Mouse (Mus musculus): Measurements from ENCODE around the gene Taldo1. TPM values are rescaled to one million over a fixed set of nuclear protein-coding genes. Genes with fewer than 3 reads are reported as not detected.

Gene Taldo1
- polyA plus RNA-seq, 1 experiment = 259 TPM

DNA sequence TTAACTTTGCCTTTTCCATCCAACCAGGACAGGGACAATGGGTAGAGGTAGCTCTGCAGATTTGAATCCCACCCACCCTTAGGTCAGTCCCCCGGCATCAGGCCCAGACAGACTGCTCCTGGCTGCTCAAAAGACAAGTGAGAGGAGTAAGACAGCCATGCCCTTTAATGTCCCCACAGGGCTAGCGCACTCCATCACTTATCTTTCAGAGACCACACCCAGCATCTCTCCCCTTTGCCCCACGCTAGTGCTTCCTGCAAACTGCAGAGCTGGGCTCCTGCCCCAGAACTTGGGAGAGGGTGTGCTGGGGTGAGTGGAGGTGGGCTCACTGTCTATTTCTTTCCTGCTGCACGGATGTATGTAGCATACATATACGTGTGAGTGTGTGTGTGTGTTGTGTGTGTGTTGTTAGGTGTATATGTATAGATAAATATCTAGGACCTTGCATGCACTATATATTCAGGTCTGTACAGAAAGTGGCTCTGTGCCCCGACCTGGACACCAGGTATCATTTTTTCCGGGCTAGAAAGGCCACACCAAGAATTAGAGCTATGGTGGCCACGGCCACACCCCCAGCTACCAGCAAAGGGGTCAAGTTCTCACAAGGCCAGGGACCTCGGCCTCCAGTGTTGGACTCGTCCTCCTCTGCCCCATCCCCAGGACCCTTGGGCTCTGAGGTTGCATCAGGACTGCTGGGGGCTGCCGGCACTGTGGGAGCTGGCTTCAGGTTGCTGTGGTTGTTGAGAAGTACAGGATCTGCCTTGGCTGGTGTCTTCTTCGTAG, 35.1 kb downstream of the Taldo1 start:
- no peak for TF ChIP-seq TCF3 (IDR thresholded peaks at IDR 0.05; ENCODE audit: insufficient read length, low read depth)
- TF ChIP-seq CEBPB (IDR thresholded peaks at IDR 0.05; ENCODE audit: insufficient read depth, poor library complexity, severe bottlenecking) = no peak
- TF ChIP-seq MYOD1 (IDR thresholded peaks at IDR 0.05; ENCODE audit: control insufficient read depth in 1 of 3, insufficient read length in 2 of 3, low read depth in 2 of 3) = no peak
- TF ChIP-seq USF1 (IDR thresholded peaks at IDR 0.05; ENCODE audit: low read depth) = no peak
- no peak for TF ChIP-seq REST (IDR thresholded peaks at IDR 0.05; ENCODE audit: insufficient read depth, insufficient read length)
- TF ChIP-seq TCF12 (IDR thresholded peaks at IDR 0.05; ENCODE audit: insufficient read depth, poor library complexity, severe bottlenecking) = no peak
- TF ChIP-seq MYOG (IDR thresholded peaks at IDR 0.05; ENCODE audit: control insufficient read depth in 1 of 3, insufficient read depth in 1 of 3, insufficient read length in 2 of 3, low read depth in 2 of 3) = no peak
- TF ChIP-seq SRF (IDR thresholded peaks at IDR 0.05; ENCODE audit: control insufficient read depth, insufficient read length, low read depth) = no peak
- TF ChIP-seq POLR2A (IDR thresholded peaks at IDR 0.05; ENCODE audit: insufficient read length, low read depth) = no peak
- TF ChIP-seq POLR2AphosphoS2 (IDR thresholded peaks at IDR 0.05; ENCODE audit: insufficient read length, low read depth) = no peak
- no peak for TF ChIP-seq MAX (IDR thresholded peaks at IDR 0.05; ENCODE audit: low read depth)
- Histone ChIP-seq H3K36me3 (ENCODE audit: control insufficient read depth, insufficient read depth) (no peaks in the 10 kb centered on the region), H3K79me2 (ENCODE audit: control insufficient read depth, insufficient read depth) (no peaks in the 10 kb centered on the region), H3K4me3 (no peak overlapping the region), H3ac (ENCODE audit: control insufficient read depth, insufficient read length) (no peak overlapping the region), H3K27me3 (ENCODE audit: control insufficient read depth, insufficient read depth, insufficient read length) (no peaks in the 10 kb centered on the region), H3K4me2 (ENCODE audit: low read depth) (no peak overlapping the region)

DNA sequence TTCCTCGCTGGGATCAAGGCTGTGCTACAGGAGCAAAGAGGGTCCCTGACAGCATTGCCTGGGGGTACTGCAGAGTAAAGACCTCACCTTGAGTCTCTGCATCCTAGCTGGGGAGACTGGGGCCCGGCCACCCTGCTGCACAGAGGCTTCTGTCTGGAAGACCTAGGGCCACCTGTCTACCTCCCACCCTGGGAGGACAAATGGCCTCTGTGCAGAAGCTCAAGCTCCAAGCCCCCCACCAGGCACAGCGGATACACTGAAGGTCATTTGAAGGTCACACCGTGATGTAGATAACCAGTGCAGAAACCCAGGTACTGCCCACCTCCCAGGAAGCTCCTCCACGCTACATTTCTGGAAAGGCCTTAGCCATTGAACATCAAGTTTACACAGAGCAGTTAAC, 36.7 kb downstream of the Taldo1 start:
- no peak for TF ChIP-seq TCF3 (IDR thresholded peaks at IDR 0.05; ENCODE audit: insufficient read length, low read depth)
- TF ChIP-seq SRF (IDR thresholded peaks at IDR 0.05; ENCODE audit: control insufficient read depth, insufficient read length, low read depth) = no peak
- no peak for TF ChIP-seq REST (IDR thresholded peaks at IDR 0.05; ENCODE audit: insufficient read depth, insufficient read length)
- no peak for TF ChIP-seq E2F4 (IDR thresholded peaks at IDR 0.05; ENCODE audit: insufficient read depth)
- no peak for TF ChIP-seq USF1 (IDR thresholded peaks at IDR 0.05; ENCODE audit: low read depth)
- no peak for TF ChIP-seq POLR2A (IDR thresholded peaks at IDR 0.05; ENCODE audit: insufficient read length, low read depth)
- no peak for TF ChIP-seq MYOD1 (IDR thresholded peaks at IDR 0.05; ENCODE audit: control insufficient read depth in 1 of 3, insufficient read length in 2 of 3, low read depth in 2 of 3)
- TF ChIP-seq MAX (IDR thresholded peaks at IDR 0.05; ENCODE audit: low read depth) = no peak
- TF ChIP-seq POLR2AphosphoS2 (IDR thresholded peaks at IDR 0.05; ENCODE audit: insufficient read length, low read depth) = no peak
- no peak for TF ChIP-seq MYOG (IDR thresholded peaks at IDR 0.05; ENCODE audit: control insufficient read depth in 1 of 3, insufficient read depth in 1 of 3, insufficient read length in 2 of 3, low read depth in 2 of 3)
- no peak for TF ChIP-seq CEBPB (IDR thresholded peaks at IDR 0.05; ENCODE audit: insufficient read depth, poor library complexity, severe bottlenecking)
- no peak for TF ChIP-seq TCF12 (IDR thresholded peaks at IDR 0.05; ENCODE audit: insufficient read depth, poor library complexity, severe bottlenecking)
- H3K27me3 ChIP-seq (ENCODE audit: control insufficient read depth, insufficient read depth, insufficient read length) = no peaks in the 10 kb centered on the region
- H3K79me2 ChIP-seq (ENCODE audit: control insufficient read depth, insufficient read depth) = no peaks in the 10 kb centered on the region
- no peak overlapping the region for H3K4me2 ChIP-seq (ENCODE audit: low read depth)
- no peaks in the 10 kb centered on the region for H3K36me3 ChIP-seq (ENCODE audit: control insufficient read depth, insufficient read depth)
- no peak overlapping the region for H3K4me3 ChIP-seq
- H3ac ChIP-seq (ENCODE audit: control insufficient read depth, insufficient read length) = no peak overlapping the region

DNA sequence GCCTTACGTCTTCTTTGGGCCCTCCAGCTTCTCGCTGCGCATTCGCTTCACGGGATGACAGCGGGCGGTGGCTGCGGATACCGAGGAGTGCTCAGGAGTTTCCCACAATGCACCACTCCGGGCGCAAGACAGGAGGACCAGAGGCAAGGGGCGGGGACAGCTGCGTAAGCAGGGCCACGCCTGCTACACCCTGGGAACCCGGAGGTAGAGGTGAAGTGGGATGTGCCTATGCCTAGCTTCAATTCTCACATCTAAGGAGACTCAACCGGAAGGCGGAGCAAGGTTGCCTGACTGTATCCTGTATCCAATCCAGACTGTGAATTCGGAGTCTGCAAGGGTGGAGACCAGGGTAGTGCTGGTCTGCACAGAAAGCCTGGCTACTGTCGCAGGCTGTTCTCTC, 37.3 kb downstream of the Taldo1 start, which contains the start of gene Cend1:
Gene Cend1, minus strand, starts transcription at position 182 of the 400 bp plus-strand sequence.
- Histone ChIP-seq H3K27me3 (ENCODE audit: control insufficient read depth, insufficient read depth, insufficient read length) (no peaks in the 10 kb centered on the region), H3K79me2 (ENCODE audit: control insufficient read depth, insufficient read depth) (no peaks in the 10 kb centered on the region), H3K4me3 (no peak within 1 kb of the TSS), H3ac (ENCODE audit: control insufficient read depth, insufficient read length) (no peak within 1 kb of the TSS), H3K4me2 (ENCODE audit: low read depth) (no peak within 1 kb of the TSS), H3K36me3 (ENCODE audit: control insufficient read depth, insufficient read depth) (no peaks in the 10 kb centered on the region)
- peak; percentile 22 for TF ChIP-seq POLR2AphosphoS2 (IDR thresholded peaks at IDR 0.05; ENCODE audit: insufficient read length, low read depth)
- TF ChIP-seq REST (IDR thresholded peaks at IDR 0.05; ENCODE audit: insufficient read depth, insufficient read length) = no peak
- TF ChIP-seq MYOG (IDR thresholded peaks at IDR 0.05; ENCODE audit: control insufficient read depth in 1 of 3, insufficient read depth in 1 of 3, insufficient read length in 2 of 3, low read depth in 2 of 3) = no peak

DNA sequence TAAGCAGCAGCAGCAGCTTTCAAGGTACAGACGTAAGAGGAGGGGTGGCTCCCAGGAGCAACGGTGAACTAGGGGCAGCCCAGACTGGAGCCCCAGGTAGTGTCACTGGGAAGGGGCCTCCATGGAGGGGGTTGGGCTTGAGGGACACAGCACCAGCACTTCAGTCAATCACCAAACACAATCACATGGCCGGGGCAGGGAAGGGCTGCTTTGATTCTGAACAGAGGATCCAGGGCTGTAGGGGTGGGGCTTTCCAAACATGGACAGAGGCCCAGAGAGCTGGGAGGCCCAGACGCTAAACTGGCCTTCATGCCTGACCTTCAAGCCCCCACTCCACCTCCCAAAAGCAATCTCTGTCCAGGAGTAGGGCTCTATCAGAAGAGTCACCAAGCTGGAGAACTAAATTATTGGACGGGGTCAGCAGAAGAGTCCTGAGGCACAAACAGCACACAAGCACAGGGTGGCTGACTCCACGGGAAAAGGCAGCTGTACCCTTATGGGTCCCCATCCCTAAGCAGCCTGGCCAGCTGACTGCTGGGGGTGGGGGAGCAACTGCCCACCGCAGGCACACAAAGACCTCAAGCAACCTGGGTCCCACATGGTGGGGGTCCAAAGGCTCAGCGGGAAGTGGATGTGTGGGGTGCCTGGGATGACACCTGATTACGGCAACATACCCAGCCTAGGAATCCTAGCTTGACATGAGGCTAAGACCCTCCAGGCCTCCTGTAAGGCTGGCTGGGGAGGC, 38.0 kb downstream of the Taldo1 start:
- no peaks in the 10 kb centered on the region for H3K27me3 ChIP-seq (ENCODE audit: control insufficient read depth, insufficient read depth, insufficient read length)
- no peak overlapping the region for H3K4me2 ChIP-seq (ENCODE audit: low read depth)
- no peak overlapping the region for H3ac ChIP-seq (ENCODE audit: control insufficient read depth, insufficient read length)
- peaks cover 4% of the 10 kb centered on the region for H3K79me2 ChIP-seq (ENCODE audit: control insufficient read depth, insufficient read depth)
- no peaks in the 10 kb centered on the region for H3K36me3 ChIP-seq (ENCODE audit: control insufficient read depth, insufficient read depth)
- no peak overlapping the region for H3K4me3 ChIP-seq
- TF ChIP-seq MYOD1 (IDR thresholded peaks at IDR 0.05; ENCODE audit: control insufficient read depth in 1 of 3, insufficient read length in 2 of 3, low read depth in 2 of 3) (no peak), MAX (IDR thresholded peaks at IDR 0.05; ENCODE audit: low read depth) (no peak), TCF12 (IDR thresholded peaks at IDR 0.05; ENCODE audit: insufficient read depth, poor library complexity, severe bottlenecking) (no peak), USF1 (IDR thresholded peaks at IDR 0.05; ENCODE audit: low read depth) (no peak), TCF3 (IDR thresholded peaks at IDR 0.05; ENCODE audit: insufficient read length, low read depth) (no peak), POLR2A (IDR thresholded peaks at IDR 0.05; ENCODE audit: insufficient read length, low read depth) (no peak), SRF (IDR thresholded peaks at IDR 0.05; ENCODE audit: control insufficient read depth, insufficient read length, low read depth) (no peak), CEBPB (IDR thresholded peaks at IDR 0.05; ENCODE audit: insufficient read depth, poor library complexity, severe bottlenecking) (no peak), MYOG (IDR thresholded peaks at IDR 0.05; ENCODE audit: control insufficient read depth in 1 of 3, insufficient read depth in 1 of 3, insufficient read length in 2 of 3, low read depth in 2 of 3) (no peak), E2F4 (IDR thresholded peaks at IDR 0.05; ENCODE audit: insufficient read depth) (no peak), REST (IDR thresholded peaks at IDR 0.05; ENCODE audit: insufficient read depth, insufficient read length) (no peak), POLR2AphosphoS2 (IDR thresholded peaks at IDR 0.05; ENCODE audit: insufficient read length, low read depth) (no peak)

Data from myocyte (in vitro differentiated cells).